8 mouse cellular contexts compared by ENCODE assay signal in genomic region chr16:91076180-91076579, GRCm38 (mm10). TPM values are rescaled to one million over a fixed set of nuclear protein-coding genes. Genes with fewer than 3 reads are reported as not detected.
DNase-seq lines count a peak whose midpoint lies in the region; ATAC-seq and TF ChIP-seq lines count a peak whose summit lies in the region.
"Had no signal": no experiment of that assay in that cellular context is flagged by ENCODE, and none has a peak within 500 bp of the region (broad histone marks: within the 10 kb centered on the region; RNA-seq: fewer than 3 reads in every experiment).

No protein-coding gene starts in this region.

- TF ChIP-seq CTCF in liver, embryonic 14.5 days (IDR thresholded peaks at IDR 0.05; ENCODE audit: low read depth) = peak; percentile 52

- no peaks in the 10 kb centered on the region for H3K36me3 ChIP-seq in liver, embryonic 14.5 days (replicated peaks; ENCODE audit: control insufficient read depth, insufficient read depth, low read depth)
- H3K36me3 ChIP-seq: heart, embryonic 15.5 days had no signal

- no peaks in the 10 kb centered on the region for H3K9me3 ChIP-seq in liver, embryonic 14.5 days (ENCODE audit: control insufficient read depth, low read length)

- H3K4me2 ChIP-seq in liver, embryonic 14.5 days (ENCODE audit: low read depth) = no peak overlapping the region
- H3K4me2 ChIP-seq: heart, embryonic 15.5 days had no signal

- H3K4me1 ChIP-seq in liver, embryonic 14.5 days (replicated peaks; ENCODE audit: control insufficient read depth in 2 of 2, insufficient read depth in 2 of 2, low read length in 1 of 2) = 0 out of 4 replicates have a peak, but pooled peaks cover 0 to 3% of the 10 kb centered on the region in 2 experiments
- H3K4me1 ChIP-seq: heart, embryonic 15.5 days had no signal

- DNase-seq in right cerebral cortex, postnatal 14 days = peak; percentile 23
- no peak for DNase-seq in right cerebral cortex, postnatal 4 days
- peak; percentile 69 for DNase-seq in R1 (ENCODE audit: low read depth, low spot score)
- peak in 1 of 3 experiments; percentile 12 for DNase-seq in liver, embryonic 14.5 days (ENCODE audit: low read depth in 3 of 3, low spot score in 3 of 3)
- peak; percentile 62 to 66 for DNase-seq in thymus, postnatal 36 days
- no peak for DNase-seq in frontal cortex, postnatal 10 days (ENCODE audit: low spot score in 2 of 2)
- no peak for DNase-seq in urinary bladder, adult 18-20 months (ENCODE audit: low spot score in 2 of 2)

- no peak overlapping the region for H3K9ac ChIP-seq in liver, embryonic 14.5 days (replicated peaks)
- H3K9ac ChIP-seq: heart, embryonic 15.5 days had no signal

- no peaks in the 10 kb centered on the region for H3K27me3 ChIP-seq in liver, embryonic 14.5 days (ENCODE audit: control insufficient read depth, insufficient read depth, low read length)
- H3K27me3 ChIP-seq: heart, embryonic 15.5 days had no signal

- H3K27ac ChIP-seq in liver, embryonic 14.5 days = no peak overlapping the region
- H3K27ac ChIP-seq: heart, embryonic 15.5 days had no signal

- no peak overlapping the region for H3K4me3 ChIP-seq in liver, embryonic 14.5 days (ENCODE audit: insufficient read depth in 1 of 2, low read depth in 2 of 2, low read length in 2 of 2)
- H3K4me3 ChIP-seq: heart, embryonic 15.5 days had no signal

- no peak for TF ChIP-seq EP300 in liver, embryonic 14.5 days (IDR thresholded peaks at IDR 0.05; ENCODE audit: low read depth)

- 46% methylated on average over 5 of the region's 5 CpGs for WGBS in liver, embryonic 14.5 days (ENCODE audit: insufficient replicate concordance)

- ATAC-seq in liver, embryonic 14.5 days (ENCODE audit: insufficient read depth) = no peak

RNA-seq across cellular contexts. Expression of gene 4932438H23Rik, which starts 18.7 kb away (rescaled TPM):
- polyA plus RNA-seq in liver, embryonic 14.5 days (2012; rRNA removed) = not detected in 2 replicates
- not detected in 2 replicates for polyA plus RNA-seq in liver, embryonic 14.5 days (2014; fragmentation: Nextera tagmentation; extraction: Ambion mirVana)

RNA-seq across cellular contexts. Expression of gene Paxbp1, which starts 31.8 kb away (rescaled TPM):
- polyA plus RNA-seq in liver, embryonic 14.5 days (2012; rRNA removed) = 17.4 and 25.9 TPM in 2 replicates
- polyA plus RNA-seq in liver, embryonic 14.5 days (2014; fragmentation: Nextera tagmentation; extraction: Ambion mirVana) = 14.8 and 16.5 TPM in 2 replicates

Comparison
In these comparisons a context has a peak if more than half of its experiments do, and no peak if none do; other contexts are left out.
1. DNase-seq: peak in right cerebral cortex, postnatal 14 days (single experiment), R1 (single experiment) and thymus, postnatal 36 days (2 of 2); none in right cerebral cortex, postnatal 4 days (single experiment), frontal cortex, postnatal 10 days (0 of 2) and urinary bladder, adult 18-20 months (0 of 2).